Mouse (Mus musculus) spleen, postnatal 36 days (tissue): ENCODE data around the gene Ksr1.

ENCODE experiments used
- DNase-seq, 2 experiments: peaks; one replicate each; pipeline ENCODE4 v3.0.0; 2022; ENCODE audit warnings: low spot score in 2 of 2, mixed read lengths in 1 of 2

Ksr1 gene

DNA sequence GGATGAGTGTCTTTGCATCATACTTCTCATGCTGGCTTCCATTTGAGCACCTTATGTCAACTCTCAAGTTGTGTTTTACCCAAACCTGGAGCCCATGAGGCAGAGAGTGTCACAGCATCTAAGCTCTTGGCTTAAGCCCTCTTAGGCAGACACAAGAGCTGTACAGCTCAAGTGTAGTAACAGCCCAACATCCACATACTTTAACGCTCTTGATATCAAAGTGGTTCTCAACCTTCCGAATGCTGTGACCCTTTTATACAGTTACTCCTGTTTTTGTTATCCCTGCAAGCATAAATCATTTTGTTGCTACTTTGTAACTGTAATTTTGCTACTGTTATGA is 80.0 kb downstream of the Ksr1 start:
- DNase-seq = no peak

- DNase-seq = no peak
Observed at GRCm38 (mm10) chr11:79065463-79066190, 80.6 kb downstream of the Ksr1 start.

- DNase-seq = no peak
Observed at GRCm38 (mm10) chr11:79064311-79064710, 81.9 kb downstream of the Ksr1 start.

- no peak for DNase-seq
Observed at GRCm38 (mm10) chr11:79063616-79064015, 82.6 kb downstream of the Ksr1 start.

DNA sequence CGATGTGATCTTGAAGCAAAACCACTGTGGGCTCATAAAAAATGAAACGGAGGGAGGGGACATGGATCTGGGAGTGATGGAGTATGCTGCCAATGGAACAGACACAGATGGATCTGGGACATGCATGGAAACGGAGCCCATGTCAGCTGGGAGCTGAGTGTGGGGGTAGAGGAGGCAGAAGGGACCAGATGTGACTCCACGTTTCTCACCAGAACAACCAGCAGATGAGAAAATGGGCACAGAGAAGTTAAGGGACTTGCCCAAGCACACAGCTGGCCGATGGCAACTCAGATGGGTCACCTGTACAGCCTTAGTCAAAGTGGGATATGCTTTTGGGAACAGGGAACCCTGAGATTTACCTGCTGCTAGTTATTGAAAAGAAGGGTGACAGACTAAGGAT is 83.3 kb downstream of the Ksr1 start:
- no peak for DNase-seq

DNA sequence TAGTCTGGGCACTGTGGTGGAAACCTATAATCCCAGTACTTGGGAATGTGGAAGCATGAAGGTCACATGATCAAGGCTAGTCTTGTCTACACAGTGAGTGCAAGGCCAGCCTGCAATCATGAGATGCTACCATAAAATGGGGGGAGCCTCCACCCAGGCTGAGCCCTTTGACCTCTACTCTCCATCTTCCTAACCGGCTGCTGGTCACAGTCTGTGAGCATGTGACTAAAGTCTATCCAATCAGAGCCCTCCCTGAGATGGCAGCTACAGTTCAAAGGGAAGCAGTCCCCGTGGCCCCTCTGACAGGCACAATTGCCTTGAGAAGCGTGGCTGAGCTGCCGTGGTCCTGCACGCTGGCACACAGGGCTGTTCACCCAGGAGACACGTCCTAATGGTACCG is 84.4 kb downstream of the Ksr1 start:
- DNase-seq = no peak

- no peak for DNase-seq
Observed at GRCm38 (mm10) chr11:79059850-79060249, 86.4 kb downstream of the Ksr1 start.

- DNase-seq = no peak
Observed at GRCm38 (mm10) chr11:79059062-79059461, 87.1 kb downstream of the Ksr1 start.

- DNase-seq = no peak
Observed at GRCm38 (mm10) chr11:79058610-79059009, 87.6 kb downstream of the Ksr1 start.

DNA sequence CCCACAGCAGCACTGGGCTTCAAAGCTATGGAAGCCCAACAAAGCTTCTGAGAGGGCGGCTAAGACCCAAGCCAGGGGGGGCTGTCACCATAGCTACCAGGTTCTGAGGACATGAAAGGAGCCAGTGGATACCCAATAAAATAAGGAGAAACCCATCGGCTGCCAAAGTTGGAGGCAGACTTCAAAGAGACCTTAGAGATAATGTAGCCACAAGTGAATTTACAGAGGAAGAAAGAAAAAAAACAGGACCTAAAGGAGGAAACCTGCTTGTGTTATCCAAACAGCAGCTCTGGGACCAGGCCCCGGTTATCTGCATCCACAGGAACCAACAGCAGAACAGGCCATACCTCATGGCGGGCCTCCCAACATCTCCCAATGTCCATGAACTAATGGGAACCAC is 88.4 kb downstream of the Ksr1 start:
- DNase-seq = no peak

- no peak for DNase-seq
Observed at GRCm38 (mm10) chr11:79056891-79057290, 89.3 kb downstream of the Ksr1 start.

DNA sequence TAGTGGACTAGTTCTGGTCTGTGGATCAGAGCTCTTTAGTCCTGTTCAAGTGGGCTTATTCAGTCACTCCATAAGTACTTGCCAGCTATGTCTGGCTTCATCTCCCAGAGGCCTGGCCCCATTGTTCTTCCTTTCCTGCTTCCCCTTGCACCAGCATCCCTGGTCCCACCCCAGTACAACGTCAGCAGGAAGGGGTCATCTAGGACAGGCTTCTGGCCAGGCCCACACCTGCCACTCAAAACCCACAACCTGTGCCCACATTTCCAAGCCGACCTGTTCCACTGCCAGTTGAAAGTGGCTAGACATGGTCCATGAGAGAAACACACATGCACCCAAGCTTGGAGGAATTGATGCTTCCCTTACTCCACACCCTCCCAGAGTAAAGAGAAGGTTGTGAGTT is 90.2 kb downstream of the Ksr1 start:
- no peak for DNase-seq

- DNase-seq = no peak
Observed at GRCm38 (mm10) chr11:79055161-79055560, 91.0 kb downstream of the Ksr1 start.

GRCm38 (mm10) chr11:79054161-79055152 is 91.8 kb downstream of the Ksr1 start:
- no peak for DNase-seq

DNA sequence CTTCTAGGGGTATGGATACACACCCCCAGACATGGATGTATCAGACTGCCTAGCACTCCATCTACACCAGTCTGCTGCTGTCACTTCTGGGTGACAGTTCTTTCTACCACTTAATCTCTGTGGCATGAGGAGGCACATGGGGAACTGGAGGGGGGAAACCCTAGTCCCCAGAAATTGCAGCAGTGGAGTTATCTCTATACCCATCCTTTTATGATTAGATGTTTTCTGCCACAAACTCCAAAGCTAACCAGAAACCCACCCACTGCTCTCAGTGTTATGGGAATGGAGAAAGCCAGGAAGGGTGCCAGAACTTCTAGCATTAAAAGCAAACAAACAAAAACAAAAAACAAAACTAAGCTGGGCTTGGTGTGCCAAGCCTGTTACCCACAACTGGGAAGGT is 92.8 kb downstream of the Ksr1 start:
- no peak for DNase-seq

GRCm38 (mm10) chr11:79052769-79053168 is 93.4 kb downstream of the Ksr1 start:
- DNase-seq = no peak

GRCm38 (mm10) chr11:79051522-79051921 is 94.7 kb downstream of the Ksr1 start:
- no peak for DNase-seq

DNA sequence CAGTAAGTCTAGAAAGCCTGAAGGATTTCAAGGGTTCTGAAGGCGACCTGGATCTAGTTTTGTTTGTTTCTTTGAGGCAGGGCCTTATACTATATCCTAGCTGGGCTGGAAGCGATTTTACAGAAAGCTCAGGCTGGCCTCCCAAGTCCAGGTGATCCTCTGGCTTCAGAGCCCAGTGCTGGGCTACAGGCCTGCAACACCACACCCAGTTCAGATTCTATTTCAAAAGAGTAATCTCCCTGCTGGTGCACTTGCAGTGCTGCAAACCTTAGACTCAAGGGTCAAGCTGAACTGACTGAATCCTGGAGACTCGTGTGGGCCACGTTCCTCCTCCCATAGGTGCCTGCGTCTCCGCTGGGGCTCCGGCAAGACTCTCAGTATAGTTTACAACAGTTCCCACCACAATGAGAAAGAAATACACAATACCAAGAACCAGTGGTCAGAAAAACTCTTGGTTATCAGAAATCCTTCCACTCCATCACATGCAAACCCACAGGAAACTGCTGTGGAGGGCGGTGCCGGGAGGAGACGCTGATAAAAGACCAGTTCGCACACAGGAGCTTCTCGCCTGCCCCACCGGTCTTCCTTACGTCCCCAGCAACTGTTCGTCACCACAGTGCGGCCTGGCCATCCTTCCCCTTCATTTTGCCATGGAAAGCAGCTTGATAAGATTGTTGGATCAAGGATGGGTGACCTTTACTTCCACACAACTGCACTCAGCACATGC is 95.3 kb downstream of the Ksr1 start:
- DNase-seq = no peak

- no peak for DNase-seq
Observed at GRCm38 (mm10) chr11:79048906-79049305, 97.3 kb downstream of the Ksr1 start.

DNA sequence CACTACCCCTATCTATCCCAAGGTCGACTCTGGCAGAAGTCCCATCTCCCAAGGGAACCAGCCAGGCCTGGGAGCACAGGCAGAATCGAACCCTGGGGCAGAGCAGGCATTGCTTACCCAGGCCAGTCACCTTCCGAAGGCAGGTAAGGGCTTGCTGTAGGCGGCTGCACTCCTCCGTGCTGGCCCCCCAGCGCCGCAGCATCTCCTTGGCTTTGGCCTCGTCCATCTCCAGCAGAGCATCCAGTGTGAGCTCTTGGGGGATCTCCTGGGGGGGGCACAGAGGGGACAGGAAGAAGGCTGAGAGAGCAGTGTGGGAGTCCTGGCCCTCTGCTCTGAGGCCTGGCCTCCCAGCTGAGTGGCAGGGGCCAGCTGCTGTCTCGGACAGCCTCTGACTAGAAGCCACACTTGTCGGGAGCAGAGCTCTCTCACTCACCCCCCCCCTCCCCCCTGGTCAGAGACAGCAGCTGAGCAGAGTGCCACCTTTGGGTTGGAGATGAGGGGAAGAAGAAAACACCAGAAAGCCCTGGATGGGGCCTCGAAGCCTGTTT is 99.0 kb downstream of the Ksr1 start:
- DNase-seq = no peak

- no peak for DNase-seq
Observed at GRCm38 (mm10) chr11:79046561-79047155, 99.5 kb downstream of the Ksr1 start.

DNA sequence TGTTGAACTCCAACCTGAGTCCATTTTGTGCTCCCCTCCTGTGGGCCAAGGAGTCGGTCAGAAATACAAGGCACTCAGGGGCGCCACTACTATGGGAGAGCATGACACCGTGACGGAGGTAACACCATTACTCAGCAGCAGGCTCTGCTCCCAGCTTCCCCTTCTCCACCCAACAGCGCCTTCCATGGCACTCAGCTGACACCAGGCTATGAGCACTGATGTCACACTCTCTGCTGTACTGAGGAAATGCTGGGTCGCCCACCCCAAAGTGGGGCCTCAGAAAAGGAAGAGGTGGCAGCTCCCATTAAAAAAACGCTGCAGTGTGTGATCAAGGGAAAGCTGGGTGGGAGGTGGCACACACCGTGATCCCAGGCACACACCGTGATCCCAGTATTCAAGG is 101.0 kb downstream of the Ksr1 start:
- no peak for DNase-seq
